Mouse (Mus musculus): ENCODE data around the gene Gnas. TPM values are rescaled to one million over a fixed set of nuclear protein-coding genes. Genes with fewer than 3 reads are reported as not detected.
A peak's percentile ranks its signal among the peaks of the same experiment; 100 is the strongest.
"Not testable (repeated sequence)": the region's sequence is repeated elsewhere in the genome, so short reads cannot be mapped to it uniquely, and the experiment has no call there.

The Gnas gene
- polyA plus RNA-seq, 1 experiment from 2014 or later, result 1,162 TPM

GRCm38 (mm10) chr2:174311613-174312012 is 27.5 kb downstream of the Gnas start:
- ATAC-seq (ENCODE audit: low FRiP score) (peak; percentile 26; the same call in 1 of the 2 replicates), DNase-seq (ENCODE audit: low spot score, missing footprints) (no peak)
- Histone ChIP-seq H3K9ac (ENCODE audit: low read length) (no peak overlapping the region), H3K4me2 (no peak overlapping the region), H3K4me3 (ENCODE audit: low read depth, low read length) (no peak overlapping the region), H3K27me3 (ENCODE audit: control insufficient read depth, insufficient read depth, low read length) (no peaks in the 10 kb centered on the region), H3K27ac (ENCODE audit: low read depth, low read length) (no peak overlapping the region), H3K9me3 (ENCODE audit: control insufficient read depth, low read length) (no peaks in the 10 kb centered on the region), H3K4me1 (ENCODE audit: control insufficient read depth, insufficient read depth, low read length) (no peaks in the 10 kb centered on the region), H3K36me3 (ENCODE audit: control insufficient read depth, insufficient read depth, low read length) (no peaks in the 10 kb centered on the region)
- WGBS, result 51% methylated on average over 1 of the region's 1 CpGs

- H3K36me3 ChIP-seq (ENCODE audit: control insufficient read depth, insufficient read depth, low read length), result no peaks in the 10 kb centered on the region
- H3K4me3 ChIP-seq (ENCODE audit: low read depth, low read length), result no peak overlapping the region
- no peaks in the 10 kb centered on the region for H3K4me1 ChIP-seq (ENCODE audit: control insufficient read depth, insufficient read depth, low read length)
- no peaks in the 10 kb centered on the region for H3K27me3 ChIP-seq (ENCODE audit: control insufficient read depth, insufficient read depth, low read length)
- H3K9me3 ChIP-seq (ENCODE audit: control insufficient read depth, low read length), result no peaks in the 10 kb centered on the region
- no peak overlapping the region for H3K27ac ChIP-seq (ENCODE audit: low read depth, low read length)
- WGBS, result 35% methylated on average over 4 of the region's 4 CpGs
- H3K9ac ChIP-seq (ENCODE audit: low read length), result no peak overlapping the region
- peak; percentile 97 for DNase-seq (ENCODE audit: low spot score, missing footprints)
- H3K4me2 ChIP-seq, result no peak overlapping the region
- ATAC-seq (ENCODE audit: low FRiP score), result peak; percentile 71
Observed at GRCm38 (mm10) chr2:174312118-174312647, 28.1 kb downstream of the Gnas start.

GRCm38 (mm10) chr2:174312661-174313060 is 28.5 kb downstream of the Gnas start:
- no peaks in the 10 kb centered on the region for H3K9me3 ChIP-seq (ENCODE audit: control insufficient read depth, low read length)
- no peak overlapping the region for H3K27ac ChIP-seq (ENCODE audit: low read depth, low read length)
- H3K4me2 ChIP-seq, result no peak overlapping the region
- ATAC-seq (ENCODE audit: low FRiP score), result peak; percentile 12; the same call in 1 of the 2 replicates
- no peak overlapping the region for H3K4me3 ChIP-seq (ENCODE audit: low read depth, low read length)
- no peak overlapping the region for H3K9ac ChIP-seq (ENCODE audit: low read length)
- H3K36me3 ChIP-seq (ENCODE audit: control insufficient read depth, insufficient read depth, low read length), result no peaks in the 10 kb centered on the region
- no peaks in the 10 kb centered on the region for H3K27me3 ChIP-seq (ENCODE audit: control insufficient read depth, insufficient read depth, low read length)
- no peaks in the 10 kb centered on the region for H3K4me1 ChIP-seq (ENCODE audit: control insufficient read depth, insufficient read depth, low read length)
- WGBS, result 83% methylated on average over 2 of the region's 2 CpGs
- no peak for DNase-seq (ENCODE audit: low spot score, missing footprints)

GRCm38 (mm10) chr2:174315445-174315844 is 31.3 kb downstream of the Gnas start:
- not testable (repeated sequence) for H3K9ac ChIP-seq (ENCODE audit: low read length); H3K9me3 ChIP-seq (ENCODE audit: control insufficient read depth, low read length); H3K4me1 ChIP-seq (ENCODE audit: control insufficient read depth, insufficient read depth, low read length)

GRCm38 (mm10) chr2:174316661-174317060 is 32.5 kb downstream of the Gnas start:
- Histone ChIP-seq H3K4me1 (ENCODE audit: control insufficient read depth, insufficient read depth, low read length) (no peaks in the 10 kb centered on the region), H3K27me3 (ENCODE audit: control insufficient read depth, insufficient read depth, low read length) (no peaks in the 10 kb centered on the region), H3K4me3 (ENCODE audit: low read depth, low read length) (no peak overlapping the region), H3K27ac (ENCODE audit: low read depth, low read length) (no peak overlapping the region), H3K4me2 (no peak overlapping the region), H3K9me3 (ENCODE audit: control insufficient read depth, low read length) (no peaks in the 10 kb centered on the region), H3K9ac (ENCODE audit: low read length) (no peak overlapping the region), H3K36me3 (ENCODE audit: control insufficient read depth, insufficient read depth, low read length) (no peaks in the 10 kb centered on the region)
- WGBS, result 90% methylated on average over 9 of the region's 9 CpGs
- ATAC-seq (ENCODE audit: low FRiP score) (no peak), DNase-seq (ENCODE audit: low spot score, missing footprints) (no peak)

More at GRCm38 (mm10) chr2:174315445-174315844, 31.3 kb downstream of the Gnas start:
- not testable (repeated sequence) for H3K27ac ChIP-seq (ENCODE audit: low read depth, low read length); DNase-seq (ENCODE audit: low spot score, missing footprints); H3K36me3 ChIP-seq (ENCODE audit: control insufficient read depth, insufficient read depth, low read length); H3K4me2 ChIP-seq; ATAC-seq (ENCODE audit: low FRiP score); H3K27me3 ChIP-seq (ENCODE audit: control insufficient read depth, insufficient read depth, low read length); H3K4me3 ChIP-seq (ENCODE audit: low read depth, low read length)

- Histone ChIP-seq H3K9ac (ENCODE audit: low read length) (no peak overlapping the region), H3K4me1 (ENCODE audit: control insufficient read depth, insufficient read depth, low read length) (peaks cover 8% of the 10 kb centered on the region; the same call in 1 of the 2 replicates), H3K36me3 (ENCODE audit: control insufficient read depth, insufficient read depth, low read length) (no peaks in the 10 kb centered on the region), H3K4me3 (ENCODE audit: low read depth, low read length) (no peak overlapping the region), H3K27ac (ENCODE audit: low read depth, low read length) (no peak overlapping the region), H3K27me3 (ENCODE audit: control insufficient read depth, insufficient read depth, low read length) (0 out of 2 replicates have a peak, but pooled peaks cover 3% of the 10 kb centered on the region), H3K9me3 (ENCODE audit: control insufficient read depth, low read length) (peaks cover 2% of the 10 kb centered on the region; the same call in 1 of the 2 replicates), H3K4me2 (no peak overlapping the region)
- 60% methylated on average over 4 of the region's 4 CpGs for WGBS
- no peak for DNase-seq (ENCODE audit: low spot score, missing footprints)
- no peak for ATAC-seq (ENCODE audit: low FRiP score)
Observed at GRCm38 (mm10) chr2:174325989-174326388, 41.9 kb downstream of the Gnas start.

- peak overlapping the region; percentile 54; the same call in 1 of the 2 replicates for H3K9ac ChIP-seq (ENCODE audit: low read length)
- DNase-seq (ENCODE audit: low spot score, missing footprints) (no peak), ATAC-seq (ENCODE audit: low FRiP score) (no peak)
- H3K4me3 ChIP-seq (ENCODE audit: low read depth, low read length), result peak overlapping the region; percentile 41
- H3K4me1 ChIP-seq (ENCODE audit: control insufficient read depth, insufficient read depth, low read length), result peaks cover 8% of the 10 kb centered on the region; the same call in 1 of the 2 replicates
- no peak overlapping the region for H3K27ac ChIP-seq (ENCODE audit: low read depth, low read length)
- H3K4me2 ChIP-seq, result peak overlapping the region; percentile 60
- WGBS, result 69% methylated on average over 8 of the region's 8 CpGs
- no peaks in the 10 kb centered on the region for H3K36me3 ChIP-seq (ENCODE audit: control insufficient read depth, insufficient read depth, low read length)
- peaks cover 2% of the 10 kb centered on the region; the same call in 1 of the 2 replicates for H3K9me3 ChIP-seq (ENCODE audit: control insufficient read depth, low read length)
- H3K27me3 ChIP-seq (ENCODE audit: control insufficient read depth, insufficient read depth, low read length), result 0 out of 2 replicates have a peak, but pooled peaks cover 3% of the 10 kb centered on the region
Observed at GRCm38 (mm10) chr2:174326481-174326880, 42.4 kb downstream of the Gnas start.

- Histone ChIP-seq H3K27ac (ENCODE audit: low read depth, low read length) (no peak overlapping the region), H3K4me2 (peak overlapping the region; percentile 60), H3K27me3 (ENCODE audit: control insufficient read depth, insufficient read depth, low read length) (0 out of 2 replicates have a peak, but pooled peaks cover 3% of the 10 kb centered on the region), H3K9me3 (ENCODE audit: control insufficient read depth, low read length) (peaks cover 2% of the 10 kb centered on the region; the same call in 1 of the 2 replicates), H3K4me1 (ENCODE audit: control insufficient read depth, insufficient read depth, low read length) (peaks cover 16% of the 10 kb centered on the region; the same call in 1 of the 2 replicates), H3K9ac (ENCODE audit: low read length) (peak overlapping the region; percentile 54), H3K4me3 (ENCODE audit: low read depth, low read length) (peak overlapping the region; percentile 41), H3K36me3 (ENCODE audit: control insufficient read depth, insufficient read depth, low read length) (no peaks in the 10 kb centered on the region)
- DNase-seq (ENCODE audit: low spot score, missing footprints) (peak; percentile 95), ATAC-seq (ENCODE audit: low FRiP score) (peak; percentile 28)
- WGBS, result 56% methylated on average over 64 of the region's 64 CpGs
Observed at GRCm38 (mm10) chr2:174327295-174327981, 43.3 kb downstream of the Gnas start.

- no peak overlapping the region for H3K27ac ChIP-seq (ENCODE audit: low read depth, low read length)
- H3K36me3 ChIP-seq (ENCODE audit: control insufficient read depth, insufficient read depth, low read length), result no peaks in the 10 kb centered on the region
- H3K4me2 ChIP-seq, result peak overlapping the region; percentile 60
- H3K27me3 ChIP-seq (ENCODE audit: control insufficient read depth, insufficient read depth, low read length), result 0 out of 2 replicates have a peak, but pooled peaks cover 3% of the 10 kb centered on the region
- 0 out of 2 replicates have a peak overlapping the region, but pooled peaks have one; percentile 6 for H3K9ac ChIP-seq (ENCODE audit: low read length)
- H3K4me3 ChIP-seq (ENCODE audit: low read depth, low read length), result peak overlapping the region; percentile 96
- 47% methylated on average over 46 of the region's 46 CpGs for WGBS
- no peak for ATAC-seq (ENCODE audit: low FRiP score)
- peaks cover 25% of the 10 kb centered on the region for H3K4me1 ChIP-seq (ENCODE audit: control insufficient read depth, insufficient read depth, low read length)
- peaks cover 2% of the 10 kb centered on the region; the same call in 1 of the 2 replicates for H3K9me3 ChIP-seq (ENCODE audit: control insufficient read depth, low read length)
- peak; percentile 92 for DNase-seq (ENCODE audit: low spot score, missing footprints)
Observed at GRCm38 (mm10) chr2:174328358-174328905, 44.3 kb downstream of the Gnas start.

Data from midbrain, embryonic 11.5 days (tissue).